Mouse (Mus musculus): ENCODE results near the gene Nanog. TPM values are rescaled to one million over a fixed set of nuclear protein-coding genes. Genes with fewer than 3 reads are reported as not detected.

Nanog gene
- total RNA-seq, 2 experiments from 2014 or later, result not detected

DNA sequence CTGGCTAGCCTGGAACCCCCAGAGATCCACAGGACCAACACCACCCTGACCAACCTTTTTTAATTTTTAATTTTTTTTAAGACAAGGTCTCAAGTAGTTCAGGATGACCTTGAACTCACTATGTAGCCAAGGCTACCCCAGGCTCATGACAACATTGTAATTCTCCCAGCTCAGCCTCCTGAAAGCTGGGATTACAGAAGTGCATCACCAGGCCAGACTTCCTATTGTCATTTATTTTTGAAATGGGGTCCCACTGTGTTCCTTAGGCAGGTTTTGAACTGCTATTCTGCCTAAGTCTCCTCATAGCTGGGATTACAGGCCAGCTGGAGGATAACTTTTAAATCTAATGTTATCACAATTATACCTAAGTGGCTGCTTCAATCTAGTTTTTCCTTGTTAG is 54.6 kb downstream of the Nanog start:
- DNase-seq (ENCODE audit: low spot score in 2 of 2), result no peak

DNA sequence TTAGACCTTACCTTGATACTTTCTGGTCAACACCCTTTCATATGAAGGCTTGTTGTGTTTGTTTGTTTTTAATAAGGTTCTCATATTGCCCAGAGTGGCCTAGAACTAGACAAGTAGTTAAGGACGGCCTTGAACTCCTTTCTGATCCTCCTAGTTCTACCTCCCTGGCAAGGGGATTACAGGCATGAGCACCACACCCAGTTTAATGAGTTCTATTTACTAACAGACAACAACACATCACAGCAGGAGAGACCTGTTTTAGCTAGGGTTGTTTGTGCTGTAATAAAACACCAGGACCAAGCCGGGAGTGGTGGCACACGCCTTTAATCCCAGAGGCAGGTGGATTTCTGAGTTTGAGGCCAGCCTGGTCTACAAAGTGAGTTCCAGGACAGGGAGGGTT is 55.2 kb downstream of the Nanog start:
- no peak for DNase-seq (ENCODE audit: low spot score in 2 of 2)

DNA sequence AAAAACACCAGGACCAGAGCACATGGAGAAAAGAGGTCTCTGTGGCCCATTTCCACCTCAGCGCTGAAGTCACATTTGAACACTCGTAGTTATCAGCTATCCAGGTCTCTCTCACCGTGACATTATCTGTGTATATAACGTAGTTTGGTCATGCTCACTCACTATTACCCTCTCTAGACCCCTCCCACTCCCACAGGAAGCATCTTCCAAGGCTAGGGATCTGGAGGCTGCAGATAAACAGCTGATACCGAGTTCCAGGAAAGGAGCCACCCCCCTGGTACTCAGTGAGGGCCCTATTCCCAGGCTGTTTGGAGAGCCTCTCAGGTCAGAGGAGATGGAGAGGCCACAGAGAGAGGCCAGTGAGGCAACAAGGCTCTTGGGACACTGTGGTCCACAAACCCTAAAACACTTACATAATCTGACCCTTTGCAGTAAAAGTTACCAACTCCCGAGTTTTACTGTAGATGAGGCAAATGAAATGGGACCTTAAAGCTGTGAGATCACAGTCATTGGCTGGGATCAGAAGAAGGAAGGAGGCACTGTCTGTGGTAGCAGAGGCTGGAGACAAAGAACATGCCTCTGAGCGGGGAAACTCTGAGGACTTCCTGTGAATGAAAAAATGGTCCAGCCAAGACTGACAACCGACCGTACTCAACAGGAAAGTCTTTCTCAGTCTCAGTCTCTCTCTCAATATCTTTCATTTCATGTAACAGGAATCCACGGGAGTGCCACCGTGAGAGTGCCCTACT is 55.8 kb downstream of the Nanog start:
- DNase-seq (ENCODE audit: low spot score in 2 of 2), result no peak

DNA sequence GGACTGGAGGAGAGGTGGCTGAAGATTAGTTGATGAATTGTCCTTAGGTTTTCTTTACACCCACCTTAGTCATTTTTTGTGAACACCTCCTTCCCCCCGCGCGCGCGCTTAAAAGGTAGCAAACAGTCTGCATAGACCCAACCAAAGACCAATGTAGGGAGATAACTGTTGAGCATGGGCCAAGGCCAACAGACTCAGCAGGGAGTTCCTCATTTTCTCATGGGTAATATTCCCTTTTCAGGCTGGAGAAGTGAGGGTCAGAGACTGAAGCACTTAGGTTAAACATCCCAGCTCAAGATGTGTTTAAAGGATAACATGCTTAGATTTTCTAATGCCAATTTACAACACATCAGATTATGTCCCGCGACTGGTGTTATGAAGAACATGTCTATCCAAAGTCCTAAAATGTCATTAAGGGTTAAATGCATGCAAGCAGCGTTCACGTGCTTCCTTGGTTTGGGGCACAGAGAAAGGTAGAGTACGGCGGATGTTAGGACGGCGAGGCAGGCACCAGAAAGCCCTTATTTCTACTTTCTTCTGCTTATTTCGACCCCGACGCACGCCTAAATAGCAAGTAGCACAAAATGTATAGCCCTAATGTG is 56.7 kb downstream of the Nanog start:
- no peak for DNase-seq (ENCODE audit: low spot score in 2 of 2)

Other genes starting within 250 kb of the Nanog start
- gene Rimklb, start 208.7 kb upstream of the Nanog start, total RNA-seq (2021), result under 1 TPM in 1 of 2 experiments, not detected in 1; 0.58 TPM
- gene Mfap5, start 201.6 kb upstream of the Nanog start, total RNA-seq (2021), result 10 to 100 TPM in 1 of 2 experiments, 1 to 10 TPM in 1; 8.4 to 33.6 TPM
- gene Aicda, start 153.7 kb upstream of the Nanog start, total RNA-seq (2021), result not detected
- gene Apobec1, start 105.0 kb upstream of the Nanog start, total RNA-seq (2021), result 10 to 100 TPM in 1 of 2 experiments, 1 to 10 TPM in 1; 9.6 to 17.0 TPM
- not detected for gene Gdf3, start 97.4 kb upstream of the Nanog start, total RNA-seq (2021)
- not detected for gene Dppa3, start 81.1 kb upstream of the Nanog start, total RNA-seq (2021)
- 10 to 100 TPM in 1 of 2 experiments, 1 to 10 TPM in 1; 8.1 to 10.3 TPM for gene Slc2a3, start 94.2 kb downstream of the Nanog start, total RNA-seq (2021)
- 10 to 100 TPM; 17.1 TPM for gene Foxj2, start 112.4 kb downstream of the Nanog start, total RNA-seq (2021)
- 1 to 10 TPM; 2.4 to 5.5 TPM for gene C3ar1, start 148.7 kb downstream of the Nanog start, total RNA-seq (2021)
- 10 to 100 TPM; 59.3 to 59.4 TPM for gene Necap1, start 167.0 kb downstream of the Nanog start, total RNA-seq (2021)
- 1 to 10 TPM; 2.5 to 4.6 TPM for gene Clec4a1, start 214.4 kb downstream of the Nanog start, total RNA-seq (2021)
- 1 to 10 TPM; 4.0 to 5.3 TPM for gene Clec4a3, start 245.0 kb downstream of the Nanog start, total RNA-seq (2021)

All from adrenal gland, adult 18-20 months (tissue).